Mouse (Mus musculus): ENCODE data around the gene Casc3. TPM values are rescaled to one million over a fixed set of nuclear protein-coding genes. Genes with fewer than 3 reads are reported as not detected.

The Casc3 gene
- polyA plus RNA-seq, 1 experiment = 22.1 TPM

DNA sequence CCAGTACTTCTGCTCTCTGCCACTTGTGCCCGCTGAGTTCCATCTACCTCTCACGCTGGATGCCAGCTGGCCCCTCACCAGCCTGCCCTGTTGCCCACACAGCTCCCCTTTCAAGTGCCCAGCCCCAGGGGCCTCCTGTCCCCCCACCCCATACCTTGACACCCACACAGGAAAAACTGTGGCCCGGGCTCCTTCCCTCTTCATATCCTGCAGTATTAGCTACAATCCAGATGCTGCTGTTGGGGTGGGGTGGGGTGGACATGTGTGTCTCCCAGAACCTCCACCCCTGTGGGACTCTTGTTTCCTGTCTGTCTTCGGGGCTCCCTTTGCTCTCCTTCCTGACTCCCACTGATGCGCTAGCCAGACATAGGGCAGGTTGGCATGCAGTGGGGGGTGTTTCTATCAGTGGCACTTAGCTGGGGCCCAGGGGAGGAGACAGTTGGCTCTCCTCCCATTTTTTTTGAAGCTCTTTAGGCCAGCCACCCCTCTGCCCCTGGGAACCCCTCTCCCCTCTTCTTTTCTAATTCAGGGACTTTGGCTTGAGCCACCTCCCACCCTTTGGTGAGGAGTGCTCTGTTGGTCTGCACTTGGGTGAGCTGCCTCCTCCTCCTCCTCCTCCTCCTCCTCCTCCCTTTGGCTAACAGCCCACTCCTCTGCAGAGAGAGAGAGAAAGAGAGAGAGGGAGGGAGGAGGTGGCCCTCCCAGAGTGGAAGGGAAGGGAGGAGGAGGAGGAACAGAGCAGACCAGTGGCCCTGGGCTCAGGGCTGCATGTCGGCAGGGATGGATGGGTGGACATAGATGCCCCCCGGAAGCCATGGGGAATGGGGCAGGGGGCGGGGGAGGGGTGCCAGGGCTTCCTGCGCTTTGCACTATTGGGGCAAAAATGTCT, 39.0 kb upstream of the Casc3 start:
- Histone ChIP-seq H3K79me2 (ENCODE audit: control insufficient read depth, insufficient read depth) (no peaks in the 10 kb centered on the region), H3K27me3 (ENCODE audit: control insufficient read depth, insufficient read depth, insufficient read length) (no peaks in the 10 kb centered on the region), H3ac (ENCODE audit: control insufficient read depth, insufficient read length) (no peak overlapping the region), H3K4me3 (no peak overlapping the region), H3K36me3 (ENCODE audit: control insufficient read depth, insufficient read depth) (peaks cover 24% of the 10 kb centered on the region), H3K4me2 (ENCODE audit: low read depth) (no peak overlapping the region)
- TF ChIP-seq CEBPB (IDR thresholded peaks at IDR 0.05; ENCODE audit: insufficient read depth, poor library complexity, severe bottlenecking) (no peak), MAX (IDR thresholded peaks at IDR 0.05; ENCODE audit: low read depth) (no peak), MYOD1 (IDR thresholded peaks at IDR 0.05; ENCODE audit: control insufficient read depth in 1 of 3, insufficient read length in 2 of 3, low read depth in 2 of 3) (no peak), REST (IDR thresholded peaks at IDR 0.05; ENCODE audit: insufficient read depth, insufficient read length) (no peak), USF1 (IDR thresholded peaks at IDR 0.05; ENCODE audit: low read depth) (no peak), MYOG (IDR thresholded peaks at IDR 0.05; ENCODE audit: control insufficient read depth in 1 of 3, insufficient read depth in 1 of 3, insufficient read length in 2 of 3, low read depth in 2 of 3) (no peak), TCF12 (IDR thresholded peaks at IDR 0.05; ENCODE audit: insufficient read depth, poor library complexity, severe bottlenecking) (no peak), POLR2AphosphoS2 (IDR thresholded peaks at IDR 0.05; ENCODE audit: insufficient read length, low read depth) (no peak)

DNA sequence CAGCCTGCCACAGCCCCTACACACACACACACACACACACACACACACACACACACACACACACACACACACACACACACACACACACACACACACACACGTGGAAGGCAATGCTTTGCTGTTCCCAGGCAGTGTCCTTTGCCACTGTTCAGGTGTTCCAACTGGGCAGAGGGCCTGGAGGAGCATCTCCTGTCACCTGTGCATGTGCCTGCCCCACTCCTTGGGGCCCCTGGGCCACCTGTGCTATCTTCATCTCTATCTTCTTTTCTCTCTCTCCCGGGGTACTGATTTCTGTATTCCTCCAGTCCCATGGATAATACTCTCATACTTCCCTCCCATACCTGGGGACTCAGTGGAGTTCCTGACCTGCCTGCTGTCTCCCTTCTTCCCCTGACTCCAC, 38.4 kb upstream of the Casc3 start:
- no peak overlapping the region for H3K4me2 ChIP-seq (ENCODE audit: low read depth)
- TF ChIP-seq POLR2AphosphoS2 (IDR thresholded peaks at IDR 0.05; ENCODE audit: insufficient read length, low read depth) (peak; percentile 72), REST (IDR thresholded peaks at IDR 0.05; ENCODE audit: insufficient read depth, insufficient read length) (no peak), USF1 (IDR thresholded peaks at IDR 0.05; ENCODE audit: low read depth) (no peak), MYOG (IDR thresholded peaks at IDR 0.05; ENCODE audit: control insufficient read depth in 1 of 3, insufficient read depth in 1 of 3, insufficient read length in 2 of 3, low read depth in 2 of 3) (no peak), CEBPB (IDR thresholded peaks at IDR 0.05; ENCODE audit: insufficient read depth, poor library complexity, severe bottlenecking) (no peak), MYOD1 (IDR thresholded peaks at IDR 0.05; ENCODE audit: control insufficient read depth in 1 of 3, insufficient read length in 2 of 3, low read depth in 2 of 3) (no peak), E2F4 (IDR thresholded peaks at IDR 0.05; ENCODE audit: insufficient read depth) (no peak), TCF12 (IDR thresholded peaks at IDR 0.05; ENCODE audit: insufficient read depth, poor library complexity, severe bottlenecking) (no peak)
- no peaks in the 10 kb centered on the region for H3K27me3 ChIP-seq (ENCODE audit: control insufficient read depth, insufficient read depth, insufficient read length)
- H3K79me2 ChIP-seq (ENCODE audit: control insufficient read depth, insufficient read depth) = peaks cover 3% of the 10 kb centered on the region
- H3ac ChIP-seq (ENCODE audit: control insufficient read depth, insufficient read length) = no peak overlapping the region
- H3K4me3 ChIP-seq = no peak overlapping the region
- H3K36me3 ChIP-seq (ENCODE audit: control insufficient read depth, insufficient read depth) = peaks cover 31% of the 10 kb centered on the region

DNA sequence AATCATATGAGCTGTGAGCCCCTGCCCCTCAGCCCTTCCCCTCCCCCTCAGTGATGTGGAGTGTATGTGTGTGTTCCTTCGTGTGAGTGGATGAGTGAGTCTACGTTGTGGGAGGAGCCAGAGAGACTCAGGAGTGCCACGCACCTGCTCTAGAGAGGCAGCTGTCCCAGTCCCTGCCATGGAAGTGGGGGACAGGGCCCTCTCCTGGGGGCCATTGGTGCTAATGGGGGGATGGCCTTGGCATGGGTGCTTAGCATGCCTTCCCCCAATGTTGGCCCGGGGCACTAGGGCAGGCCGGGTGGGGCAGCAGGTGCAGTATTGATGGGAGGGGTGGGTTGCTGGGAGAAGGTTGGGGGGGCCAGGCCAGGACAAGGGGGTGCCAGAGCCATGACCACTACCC, 37.9 kb upstream of the Casc3 start:
- H3K36me3 ChIP-seq (ENCODE audit: control insufficient read depth, insufficient read depth) = peaks cover 34% of the 10 kb centered on the region
- no peak overlapping the region for H3K4me3 ChIP-seq
- TF ChIP-seq TCF3 (IDR thresholded peaks at IDR 0.05; ENCODE audit: insufficient read length, low read depth) (no peak), TCF12 (IDR thresholded peaks at IDR 0.05; ENCODE audit: insufficient read depth, poor library complexity, severe bottlenecking) (no peak), REST (IDR thresholded peaks at IDR 0.05; ENCODE audit: insufficient read depth, insufficient read length) (no peak), MYOG (IDR thresholded peaks at IDR 0.05; ENCODE audit: control insufficient read depth in 1 of 3, insufficient read depth in 1 of 3, insufficient read length in 2 of 3, low read depth in 2 of 3) (peak in 2 of 3 experiments; percentile 14 to 34), USF1 (IDR thresholded peaks at IDR 0.05; ENCODE audit: low read depth) (no peak), E2F4 (IDR thresholded peaks at IDR 0.05; ENCODE audit: insufficient read depth) (no peak), POLR2AphosphoS2 (IDR thresholded peaks at IDR 0.05; ENCODE audit: insufficient read length, low read depth) (peak; percentile 57), SRF (IDR thresholded peaks at IDR 0.05; ENCODE audit: control insufficient read depth, insufficient read length, low read depth) (no peak), CEBPB (IDR thresholded peaks at IDR 0.05; ENCODE audit: insufficient read depth, poor library complexity, severe bottlenecking) (no peak), MYOD1 (IDR thresholded peaks at IDR 0.05; ENCODE audit: control insufficient read depth in 1 of 3, insufficient read length in 2 of 3, low read depth in 2 of 3) (no peak), MAX (IDR thresholded peaks at IDR 0.05; ENCODE audit: low read depth) (no peak), POLR2A (IDR thresholded peaks at IDR 0.05; ENCODE audit: insufficient read length, low read depth) (peak; percentile 31)
- no peaks in the 10 kb centered on the region for H3K27me3 ChIP-seq (ENCODE audit: control insufficient read depth, insufficient read depth, insufficient read length)
- peaks cover 8% of the 10 kb centered on the region for H3K79me2 ChIP-seq (ENCODE audit: control insufficient read depth, insufficient read depth)
- H3K4me2 ChIP-seq (ENCODE audit: low read depth) = no peak overlapping the region
- no peak overlapping the region for H3ac ChIP-seq (ENCODE audit: control insufficient read depth, insufficient read length)

DNA sequence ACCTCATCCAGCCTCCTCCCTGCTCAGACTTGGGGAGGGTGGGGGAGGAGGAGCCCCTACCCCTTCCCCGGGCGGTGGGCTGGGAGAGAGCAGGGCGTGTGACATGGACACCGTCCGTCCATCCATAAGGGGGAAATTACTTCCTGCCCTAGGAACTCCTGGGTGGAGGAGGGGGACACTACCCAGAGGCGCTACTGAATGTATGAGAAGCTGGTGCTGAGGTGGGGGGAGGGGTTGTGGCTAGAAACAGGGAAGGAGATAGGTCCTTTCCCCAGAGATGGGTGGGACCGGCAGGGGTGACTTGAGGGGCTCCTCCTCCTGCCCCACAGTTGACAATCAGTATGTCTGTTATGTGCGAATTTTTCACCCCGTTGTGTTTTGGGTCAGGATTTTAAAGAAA, 37.4 kb upstream of the Casc3 start:
- H3ac ChIP-seq (ENCODE audit: control insufficient read depth, insufficient read length) = no peak overlapping the region
- peaks cover 30% of the 10 kb centered on the region for H3K36me3 ChIP-seq (ENCODE audit: control insufficient read depth, insufficient read depth)
- H3K79me2 ChIP-seq (ENCODE audit: control insufficient read depth, insufficient read depth) = peaks cover 10% of the 10 kb centered on the region
- no peaks in the 10 kb centered on the region for H3K27me3 ChIP-seq (ENCODE audit: control insufficient read depth, insufficient read depth, insufficient read length)
- TF ChIP-seq REST (IDR thresholded peaks at IDR 0.05; ENCODE audit: insufficient read depth, insufficient read length) (no peak), TCF3 (IDR thresholded peaks at IDR 0.05; ENCODE audit: insufficient read length, low read depth) (no peak), E2F4 (IDR thresholded peaks at IDR 0.05; ENCODE audit: insufficient read depth) (no peak), POLR2AphosphoS2 (IDR thresholded peaks at IDR 0.05; ENCODE audit: insufficient read length, low read depth) (peak; percentile 65), MYOD1 (IDR thresholded peaks at IDR 0.05; ENCODE audit: control insufficient read depth in 1 of 3, insufficient read length in 2 of 3, low read depth in 2 of 3) (no peak), CEBPB (IDR thresholded peaks at IDR 0.05; ENCODE audit: insufficient read depth, poor library complexity, severe bottlenecking) (no peak)
- no peak overlapping the region for H3K4me2 ChIP-seq (ENCODE audit: low read depth)
- no peak overlapping the region for H3K4me3 ChIP-seq
